Mouse (Mus musculus): ENCODE data around the gene Hist1h2br. TPM values are rescaled to one million over a fixed set of nuclear protein-coding genes. Genes with fewer than 3 reads are reported as not detected.
A peak's percentile ranks its signal among the peaks of the same experiment; 100 is the strongest.

The Hist1h2br gene
- total and polyA plus RNA-seq, 2 experiments from 2014 or later: 4.0 to 112 TPM

DNA sequence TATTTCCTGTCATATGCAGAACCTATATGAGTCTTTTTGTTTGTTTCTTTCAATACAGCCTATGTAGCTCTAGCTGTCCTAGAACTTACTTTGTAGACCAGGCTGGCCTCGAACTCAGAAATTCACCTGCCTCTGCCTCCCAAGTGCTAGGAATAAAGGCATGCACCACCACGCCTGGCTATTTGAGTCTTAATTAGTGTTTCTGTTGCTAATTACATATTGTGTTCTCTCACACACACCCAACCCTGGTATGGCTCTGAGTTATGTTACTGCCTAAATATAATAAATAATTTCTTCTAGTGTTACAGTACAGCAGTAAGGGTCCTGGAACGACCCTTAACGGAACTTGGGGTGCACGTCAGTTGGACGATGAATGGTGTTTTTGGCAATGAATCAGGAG, 47.2 kb downstream of the Hist1h2br start:
- Histone ChIP-seq H3K4me2 (ENCODE audit: low read depth, low read length, poor library complexity, severe bottlenecking) (no peak overlapping the region), H3K9ac (replicated peaks; ENCODE audit: low read length, poor library complexity, severe bottlenecking) (no peak overlapping the region), H3K27me3 (ENCODE audit: insufficient read depth, low read length) (peaks cover 4% of the 10 kb centered on the region; the same call in 1 of the 2 replicates), H3K4me1 (ENCODE audit: insufficient read depth, low read length) (no peaks in the 10 kb centered on the region), H3K9me3 (ENCODE audit: low read length) (no peaks in the 10 kb centered on the region), H3K4me3 (ENCODE audit: low read depth, low read length) (no peak overlapping the region), H3K27ac (ENCODE audit: low read depth, low read length) (no peak overlapping the region), H3K36me3 (ENCODE audit: insufficient read depth, low read length) (no peaks in the 10 kb centered on the region)
- ATAC-seq (ENCODE audit: low FRiP score): no peak
- WGBS: 87% methylated on average over 6 of the region's 6 CpGs
- DNase-seq (ENCODE audit: low spot score): no peak
- no peak for TF ChIP-seq CTCF (IDR thresholded peaks at IDR 0.05)

DNA sequence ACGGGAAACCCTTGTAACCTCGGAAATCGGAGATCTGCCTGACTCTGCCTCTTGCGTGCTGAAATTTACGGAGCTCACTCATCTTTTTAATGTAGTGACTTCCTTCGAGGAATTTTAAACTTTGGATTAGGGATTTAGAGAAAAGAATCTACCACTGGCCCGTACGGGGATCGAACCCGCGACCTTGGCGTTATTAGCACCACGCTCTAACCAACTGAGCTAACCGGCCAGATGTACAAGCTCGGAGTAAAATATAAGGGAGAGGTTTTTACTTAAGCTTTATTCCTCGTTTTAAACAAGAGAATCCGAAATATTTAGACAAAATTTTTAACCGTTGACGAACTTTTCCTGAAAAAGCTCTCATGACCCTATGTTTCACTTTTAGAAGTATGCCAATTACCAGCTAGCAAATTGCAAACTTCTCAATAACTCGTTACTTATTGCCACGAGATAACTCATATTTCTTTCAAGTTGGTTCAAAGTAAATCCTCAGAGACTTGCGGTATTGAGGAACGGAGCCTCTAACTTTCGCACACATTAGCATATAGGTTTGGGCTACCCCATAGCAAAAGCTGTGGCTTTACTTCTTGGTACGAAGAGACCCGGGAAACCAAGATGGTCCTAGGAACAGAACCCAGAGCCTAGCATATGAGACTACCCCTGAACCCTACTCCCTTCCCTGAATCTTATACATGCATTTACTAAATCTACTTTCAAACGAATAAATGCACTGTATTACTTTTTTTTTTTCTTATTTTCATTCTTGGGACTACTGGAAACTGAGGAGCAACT, 48.5 kb downstream of the Hist1h2br start:
- Histone ChIP-seq H3K27ac (ENCODE audit: low read depth, low read length) (no peak overlapping the region), H3K9me3 (ENCODE audit: low read length) (no peaks in the 10 kb centered on the region)
- 3% methylated on average over 27 of the region's 27 CpGs for WGBS

DNA sequence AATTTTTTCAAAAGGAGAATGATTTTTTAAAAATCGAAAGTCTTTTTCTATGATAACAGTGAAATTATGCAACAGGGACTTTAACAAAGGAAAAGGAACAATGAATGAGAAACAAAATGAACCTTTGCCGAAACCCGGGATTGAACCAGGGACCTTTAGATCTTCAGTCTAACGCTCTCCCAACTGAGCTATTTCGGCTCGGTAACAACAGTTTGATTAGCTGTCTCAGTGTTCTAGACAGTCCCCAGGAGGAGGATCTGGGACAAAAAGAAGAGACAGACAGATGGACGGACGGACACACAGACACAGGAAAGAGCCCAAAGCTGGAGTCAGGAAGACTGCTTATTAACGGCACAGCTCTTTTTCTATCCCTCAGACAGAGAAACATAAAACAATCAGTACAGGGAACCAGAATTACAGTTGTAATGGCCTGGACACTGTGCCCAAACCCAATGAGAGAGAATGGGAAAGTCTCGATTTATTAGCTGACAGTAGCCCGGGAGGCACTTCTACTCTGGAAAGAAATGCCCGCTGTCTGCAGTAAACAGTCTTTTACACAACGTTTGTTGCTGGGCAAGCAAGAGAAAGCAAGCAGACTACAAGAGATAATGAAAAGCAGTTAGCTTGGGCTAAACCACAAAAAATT, 49.3 kb downstream of the Hist1h2br start:
- TF ChIP-seq CTCF (IDR thresholded peaks at IDR 0.05): no peak
- peak overlapping the region; percentile 33 for H3K4me3 ChIP-seq (ENCODE audit: low read depth, low read length)
- DNase-seq (ENCODE audit: low spot score) (peak; percentile 70), ATAC-seq (ENCODE audit: low FRiP score) (peak; percentile 60; the same call in 1 of the 2 replicates)
- H3K9ac ChIP-seq (replicated peaks; ENCODE audit: low read length, poor library complexity, severe bottlenecking): no peak overlapping the region
- H3K4me1 ChIP-seq (ENCODE audit: insufficient read depth, low read length): no peaks in the 10 kb centered on the region
- peak overlapping the region; percentile 50 for H3K4me2 ChIP-seq (ENCODE audit: low read depth, low read length, poor library complexity, severe bottlenecking)
- H3K27ac ChIP-seq (ENCODE audit: low read depth, low read length): no peak overlapping the region
- H3K27me3 ChIP-seq (ENCODE audit: insufficient read depth, low read length): peaks cover 4% of the 10 kb centered on the region; the same call in 1 of the 2 replicates
- no peaks in the 10 kb centered on the region for H3K9me3 ChIP-seq (ENCODE audit: low read length)
- WGBS: 3% methylated on average over 13 of the region's 13 CpGs
- H3K36me3 ChIP-seq (ENCODE audit: insufficient read depth, low read length): no peaks in the 10 kb centered on the region

More for the DNA sequence above, 48.5 kb downstream of the Hist1h2br start:
- no peaks in the 10 kb centered on the region for H3K36me3 ChIP-seq (ENCODE audit: insufficient read depth, low read length)
- TF ChIP-seq CTCF (IDR thresholded peaks at IDR 0.05): no peak
- ATAC-seq (ENCODE audit: low FRiP score) (no peak), DNase-seq (ENCODE audit: low spot score) (peak; percentile 24)
- no peak overlapping the region for H3K9ac ChIP-seq (replicated peaks; ENCODE audit: low read length, poor library complexity, severe bottlenecking)
- peak overlapping the region; percentile 33 for H3K4me3 ChIP-seq (ENCODE audit: low read depth, low read length)
- H3K27me3 ChIP-seq (ENCODE audit: insufficient read depth, low read length): peaks cover 4% of the 10 kb centered on the region; the same call in 1 of the 2 replicates
- H3K4me1 ChIP-seq (ENCODE audit: insufficient read depth, low read length): no peaks in the 10 kb centered on the region
- peak overlapping the region; percentile 50 for H3K4me2 ChIP-seq (ENCODE audit: low read depth, low read length, poor library complexity, severe bottlenecking)

DNA sequence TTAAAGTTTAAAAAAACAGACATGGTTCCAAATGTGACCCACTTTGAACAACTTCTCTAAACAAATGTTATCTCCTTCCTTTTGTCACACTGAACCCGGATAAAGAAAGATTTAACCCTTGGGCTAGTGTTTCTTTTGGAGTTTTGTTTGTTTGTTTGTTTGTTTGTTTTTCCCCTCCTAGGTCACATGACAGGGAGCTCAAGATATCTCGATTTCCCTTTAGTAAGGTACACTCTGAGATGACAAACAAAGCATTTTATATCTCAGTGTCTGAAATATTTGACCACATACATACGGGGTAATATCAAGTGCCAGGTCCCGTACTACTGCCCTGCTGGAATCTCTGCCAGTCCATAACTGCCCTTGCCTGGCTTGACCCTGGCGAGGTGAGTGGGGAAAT, 49.9 kb downstream of the Hist1h2br start:
- Histone ChIP-seq H3K9me3 (ENCODE audit: low read length) (no peaks in the 10 kb centered on the region), H3K27me3 (ENCODE audit: insufficient read depth, low read length) (peaks cover 4% of the 10 kb centered on the region; the same call in 1 of the 2 replicates), H3K27ac (ENCODE audit: low read depth, low read length) (no peak overlapping the region), H3K36me3 (ENCODE audit: insufficient read depth, low read length) (no peaks in the 10 kb centered on the region), H3K4me3 (ENCODE audit: low read depth, low read length) (peak overlapping the region; percentile 33; the same call in 1 of the 2 replicates), H3K9ac (replicated peaks; ENCODE audit: low read length, poor library complexity, severe bottlenecking) (no peak overlapping the region), H3K4me1 (ENCODE audit: insufficient read depth, low read length) (no peaks in the 10 kb centered on the region), H3K4me2 (ENCODE audit: low read depth, low read length, poor library complexity, severe bottlenecking) (peak overlapping the region; percentile 16)
- ATAC-seq (ENCODE audit: low FRiP score) (no peak), DNase-seq (ENCODE audit: low spot score) (no peak)
- WGBS: 45% methylated on average over 5 of the region's 5 CpGs
- no peak for TF ChIP-seq CTCF (IDR thresholded peaks at IDR 0.05)

DNA sequence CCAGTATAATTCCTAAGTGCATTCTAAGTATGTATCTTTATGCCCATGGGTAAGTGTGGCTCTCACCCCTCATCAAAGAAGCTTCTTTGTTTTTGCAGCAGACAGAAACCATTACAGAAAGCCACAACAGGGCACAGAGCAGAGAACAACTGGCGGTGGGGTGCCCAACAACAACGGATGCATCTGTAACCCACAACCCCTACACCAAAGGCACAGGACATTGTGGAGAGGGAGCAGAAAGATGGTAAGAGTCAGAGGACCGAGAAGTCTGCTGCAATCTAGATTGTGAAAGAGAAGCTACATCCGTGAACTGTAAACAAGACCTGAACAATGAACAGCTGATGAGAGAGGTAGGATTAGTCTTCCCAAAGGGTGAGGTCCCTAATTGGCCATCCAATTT, 51.0 kb downstream of the Hist1h2br start:
- no peak for ATAC-seq (ENCODE audit: low FRiP score)
- Histone ChIP-seq H3K9me3 (ENCODE audit: low read length) (no peaks in the 10 kb centered on the region), H3K27ac (ENCODE audit: low read depth, low read length) (no peak overlapping the region), H3K4me3 (ENCODE audit: low read depth, low read length) (no peak overlapping the region), H3K27me3 (ENCODE audit: insufficient read depth, low read length) (peaks cover 4% of the 10 kb centered on the region; the same call in 1 of the 2 replicates), H3K4me1 (ENCODE audit: insufficient read depth, low read length) (no peaks in the 10 kb centered on the region), H3K36me3 (ENCODE audit: insufficient read depth, low read length) (no peaks in the 10 kb centered on the region), H3K9ac (replicated peaks; ENCODE audit: low read length, poor library complexity, severe bottlenecking) (no peak overlapping the region), H3K4me2 (ENCODE audit: low read depth, low read length, poor library complexity, severe bottlenecking) (no peak overlapping the region)
- DNase-seq (ENCODE audit: low spot score): no peak
- WGBS: 82% methylated on average over 4 of the region's 4 CpGs
- TF ChIP-seq CTCF (IDR thresholded peaks at IDR 0.05): no peak

Small RNAs within 50 kb of the gene (microRNA-seq; reads per million reads assigned to microRNA genes)
- gene Gm19658 (ENCODE audit: borderline number of aligned reads) (not detected), gene Gm44346 (ENCODE audit: borderline number of aligned reads) (not detected), gene Gm44466 (ENCODE audit: borderline number of aligned reads) (not detected)

Other genes starting within 250 kb of the Hist1h2br start
- not detected in 2 replicates for gene Olfr1362, start 219.7 kb upstream of the Hist1h2br start, total RNA-seq (2014; rRNA removed)
- not detected in 2 replicates for gene Olfr1362, start 219.7 kb upstream of the Hist1h2br start, polyA plus RNA-seq (2015; fragmentation: Nextera tagmentation; extraction: Ambion mirVana)
- not detected in 2 replicates for gene Olfr11, start 191.2 kb upstream of the Hist1h2br start, total RNA-seq (2014; rRNA removed)
- gene Olfr11, start 191.2 kb upstream of the Hist1h2br start, polyA plus RNA-seq (2015; fragmentation: Nextera tagmentation; extraction: Ambion mirVana): not detected in 2 replicates
- not detected in 2 replicates for gene Olfr1361, start 170.4 kb upstream of the Hist1h2br start, total RNA-seq (2014; rRNA removed)
- not detected in 2 replicates for gene Olfr1361, start 170.4 kb upstream of the Hist1h2br start, polyA plus RNA-seq (2015; fragmentation: Nextera tagmentation; extraction: Ambion mirVana)
- not detected in 2 replicates for gene Olfr1360, start 156.3 kb upstream of the Hist1h2br start, total RNA-seq (2014; rRNA removed)
- gene Olfr1360, start 156.3 kb upstream of the Hist1h2br start, polyA plus RNA-seq (2015; fragmentation: Nextera tagmentation; extraction: Ambion mirVana): not detected in 2 replicates
- gene Olfr1359, start 135.6 kb upstream of the Hist1h2br start, total RNA-seq (2014; rRNA removed): not detected in 2 replicates
- gene Olfr1359, start 135.6 kb upstream of the Hist1h2br start, polyA plus RNA-seq (2015; fragmentation: Nextera tagmentation; extraction: Ambion mirVana): not detected in 2 replicates
- gene Hist1h2bl, start 117.6 kb upstream of the Hist1h2br start, total RNA-seq (2014; rRNA removed): 87.0 and 175 TPM in 2 replicates
- not detected in 2 replicates for gene Hist1h2bl, start 117.6 kb upstream of the Hist1h2br start, polyA plus RNA-seq (2015; fragmentation: Nextera tagmentation; extraction: Ambion mirVana)
- 253 and 398 TPM in 2 replicates for gene Hist1h2ai, start 117.3 kb upstream of the Hist1h2br start, total RNA-seq (2014; rRNA removed)
- 3.2 and 3.5 TPM in 2 replicates for gene Hist1h2ai, start 117.3 kb upstream of the Hist1h2br start, polyA plus RNA-seq (2015; fragmentation: Nextera tagmentation; extraction: Ambion mirVana)
- 258 and 532 TPM in 2 replicates for gene Hist1h3h, start 116.1 kb upstream of the Hist1h2br start, total RNA-seq (2014; rRNA removed)
- 2.0 TPM in 1 of 2 replicates, not detected in the other for gene Hist1h3h, start 116.1 kb upstream of the Hist1h2br start, polyA plus RNA-seq (2015; fragmentation: Nextera tagmentation; extraction: Ambion mirVana)
- 201 and 468 TPM in 2 replicates for gene Hist1h2bm, start 111.7 kb upstream of the Hist1h2br start, total RNA-seq (2014; rRNA removed)
- gene Hist1h2bm, start 111.7 kb upstream of the Hist1h2br start, polyA plus RNA-seq (2015; fragmentation: Nextera tagmentation; extraction: Ambion mirVana): 0.39 and 0.51 TPM in 2 replicates
- gene Hist1h4j, start 98.7 kb upstream of the Hist1h2br start, total RNA-seq (2014; rRNA removed): 304 and 479 TPM in 2 replicates
- gene Hist1h4j, start 98.7 kb upstream of the Hist1h2br start, polyA plus RNA-seq (2015; fragmentation: Nextera tagmentation; extraction: Ambion mirVana): 0.32 TPM in 1 of 2 replicates, not detected in the other
- 386 and 434 TPM in 2 replicates for gene Hist1h4k, start 83.2 kb upstream of the Hist1h2br start, total RNA-seq (2014; rRNA removed)
- gene Hist1h4k, start 83.2 kb upstream of the Hist1h2br start, polyA plus RNA-seq (2015; fragmentation: Nextera tagmentation; extraction: Ambion mirVana): 0.80 and 2.1 TPM in 2 replicates
- 254 and 276 TPM in 2 replicates for gene Hist1h2ak, start 79.9 kb upstream of the Hist1h2br start, total RNA-seq (2014; rRNA removed)
- gene Hist1h2ak, start 79.9 kb upstream of the Hist1h2br start, polyA plus RNA-seq (2015; fragmentation: Nextera tagmentation; extraction: Ambion mirVana): 2.4 and 4.6 TPM in 2 replicates
- gene Hist1h2bn, start 79.6 kb upstream of the Hist1h2br start, total RNA-seq (2014; rRNA removed): 212 and 326 TPM in 2 replicates
- not detected in 2 replicates for gene Hist1h2bn, start 79.6 kb upstream of the Hist1h2br start, polyA plus RNA-seq (2015; fragmentation: Nextera tagmentation; extraction: Ambion mirVana)
- gene Hist1h1b, start 53.1 kb upstream of the Hist1h2br start, total RNA-seq (2014; rRNA removed): 54.7 and 116 TPM in 2 replicates
- gene Hist1h1b, start 53.1 kb upstream of the Hist1h2br start, polyA plus RNA-seq (2015; fragmentation: Nextera tagmentation; extraction: Ambion mirVana): 2.0 TPM in 2 replicates
- 282 and 525 TPM in 2 replicates for gene Hist1h3i, start 50.4 kb upstream of the Hist1h2br start, total RNA-seq (2014; rRNA removed)
- gene Hist1h3i, start 50.4 kb upstream of the Hist1h2br start, polyA plus RNA-seq (2015; fragmentation: Nextera tagmentation; extraction: Ambion mirVana): 8.2 and 10.0 TPM in 2 replicates
- 145 and 318 TPM in 2 replicates for gene Hist1h2an, start 46.5 kb upstream of the Hist1h2br start, total RNA-seq (2014; rRNA removed)
- gene Hist1h2an, start 46.5 kb upstream of the Hist1h2br start, polyA plus RNA-seq (2015; fragmentation: Nextera tagmentation; extraction: Ambion mirVana): not detected in 2 replicates
- 41.9 and 77.2 TPM in 2 replicates for gene Hist1h2bp, start 46.3 kb upstream of the Hist1h2br start, total RNA-seq (2014; rRNA removed)
- 0.48 and 0.76 TPM in 2 replicates for gene Hist1h2bp, start 46.3 kb upstream of the Hist1h2br start, polyA plus RNA-seq (2015; fragmentation: Nextera tagmentation; extraction: Ambion mirVana)
- gene Hist1h2bq, start 23.5 kb upstream of the Hist1h2br start, total RNA-seq (2014; rRNA removed): 213 and 311 TPM in 2 replicates
- 2.7 and 3.8 TPM in 2 replicates for gene Hist1h2bq, start 23.5 kb upstream of the Hist1h2br start, polyA plus RNA-seq (2015; fragmentation: Nextera tagmentation; extraction: Ambion mirVana)
- not detected in 2 replicates for gene Hist1h2ao, start 23.3 kb upstream of the Hist1h2br start, total RNA-seq (2014; rRNA removed)
- not detected in 2 replicates for gene Hist1h2ao, start 23.3 kb upstream of the Hist1h2br start, polyA plus RNA-seq (2015; fragmentation: Nextera tagmentation; extraction: Ambion mirVana)
- 2.3 TPM in 1 of 2 replicates, not detected in the other for gene Hist1h4m, start 22.0 kb upstream of the Hist1h2br start, total RNA-seq (2014; rRNA removed)
- gene Hist1h4m, start 22.0 kb upstream of the Hist1h2br start, polyA plus RNA-seq (2015; fragmentation: Nextera tagmentation; extraction: Ambion mirVana): 1.8 TPM in 1 of 2 replicates, not detected in the other
- 1,387 and 1,972 TPM in 2 replicates for gene Hist1h4n, start 1.5 kb upstream of the Hist1h2br start, total RNA-seq (2014; rRNA removed)
- 1.7 and 2.3 TPM in 2 replicates for gene Hist1h4n, start 1.5 kb upstream of the Hist1h2br start, polyA plus RNA-seq (2015; fragmentation: Nextera tagmentation; extraction: Ambion mirVana)
- 409 and 620 TPM in 2 replicates for gene Hist1h2ap, start 236 bp upstream of the Hist1h2br start, total RNA-seq (2014; rRNA removed)
- gene Hist1h2ap, start 236 bp upstream of the Hist1h2br start, polyA plus RNA-seq (2015; fragmentation: Nextera tagmentation; extraction: Ambion mirVana): 282 and 299 TPM in 2 replicates
- gene Zfp184, start 111.4 kb downstream of the Hist1h2br start, total RNA-seq (2014; rRNA removed): 8.1 and 9.8 TPM in 2 replicates
- 7.5 and 8.4 TPM in 2 replicates for gene Zfp184, start 111.4 kb downstream of the Hist1h2br start, polyA plus RNA-seq (2015; fragmentation: Nextera tagmentation; extraction: Ambion mirVana)
- 0.05 and 0.90 TPM in 2 replicates for gene Pom121l2, start 147.5 kb downstream of the Hist1h2br start, total RNA-seq (2014; rRNA removed)
- not detected in 2 replicates for gene Pom121l2, start 147.5 kb downstream of the Hist1h2br start, polyA plus RNA-seq (2015; fragmentation: Nextera tagmentation; extraction: Ambion mirVana)
- gene Prss16, start 176.0 kb downstream of the Hist1h2br start, total RNA-seq (2014; rRNA removed): 0.09 and 1.6 TPM in 2 replicates
- gene Prss16, start 176.0 kb downstream of the Hist1h2br start, polyA plus RNA-seq (2015; fragmentation: Nextera tagmentation; extraction: Ambion mirVana): not detected in 2 replicates
- gene Hist1h2ah, start 201.8 kb downstream of the Hist1h2br start, total RNA-seq (2014; rRNA removed): 4.5 and 62.6 TPM in 2 replicates
- gene Hist1h2ah, start 201.8 kb downstream of the Hist1h2br start, polyA plus RNA-seq (2015; fragmentation: Nextera tagmentation; extraction: Ambion mirVana): 6.9 TPM in 1 of 2 replicates, not detected in the other
- 112 and 321 TPM in 2 replicates for gene Hist1h2bk, start 202.1 kb downstream of the Hist1h2br start, total RNA-seq (2014; rRNA removed)
- gene Hist1h2bk, start 202.1 kb downstream of the Hist1h2br start, polyA plus RNA-seq (2015; fragmentation: Nextera tagmentation; extraction: Ambion mirVana): not detected in 2 replicates
- 10.0 and 19.2 TPM in 2 replicates for gene Hist1h4i, start 207.6 kb downstream of the Hist1h2br start, total RNA-seq (2014; rRNA removed)
- 2.2 and 2.5 TPM in 2 replicates for gene Hist1h4i, start 207.6 kb downstream of the Hist1h2br start, polyA plus RNA-seq (2015; fragmentation: Nextera tagmentation; extraction: Ambion mirVana)
- gene Hist1h2ag, start 209.2 kb downstream of the Hist1h2br start, total RNA-seq (2014; rRNA removed): 84.2 and 252 TPM in 2 replicates
- gene Hist1h2ag, start 209.2 kb downstream of the Hist1h2br start, polyA plus RNA-seq (2015; fragmentation: Nextera tagmentation; extraction: Ambion mirVana): 2.5 TPM in 1 of 2 replicates, not detected in the other
- 161 and 335 TPM in 2 replicates for gene Hist1h2bj, start 209.5 kb downstream of the Hist1h2br start, total RNA-seq (2014; rRNA removed)
- 2.7 and 3.2 TPM in 2 replicates for gene Hist1h2bj, start 209.5 kb downstream of the Hist1h2br start, polyA plus RNA-seq (2015; fragmentation: Nextera tagmentation; extraction: Ambion mirVana)

Data from midbrain, postnatal 0 days (tissue).